Mouse (Mus musculus) induced T-regulatory cell, adult 2 months (primary cell): ENCODE data around the gene Metrnl.
A peak's percentile ranks its signal among the peaks of the same experiment; 100 is the strongest.

Experiments used
- DNase-seq: peaks from one replicate; pipeline ENCODE4 v3.0.0-alpha.2; 2012; ENCODE audit warnings: low read depth

Metrnl gene

GRCm38 (mm10) chr11:121685491-121686001 is 15.8 kb upstream of the Metrnl start:
- DNase-seq, result no peak

GRCm38 (mm10) chr11:121686091-121686490 is 15.3 kb upstream of the Metrnl start:
- DNase-seq, result no peak

- DNase-seq, result no peak
Observed at GRCm38 (mm10) chr11:121686674-121687073, 14.7 kb upstream of the Metrnl start.

- no peak for DNase-seq
Observed at GRCm38 (mm10) chr11:121688024-121688423, 13.3 kb upstream of the Metrnl start.

- no peak for DNase-seq
Observed at GRCm38 (mm10) chr11:121695304-121696064, 5.9 kb upstream of the Metrnl start.

GRCm38 (mm10) chr11:121697271-121697670 is 4.1 kb upstream of the Metrnl start:
- no peak for DNase-seq

GRCm38 (mm10) chr11:121698381-121698955 is 2.9 kb upstream of the Metrnl start:
- DNase-seq, result no peak

GRCm38 (mm10) chr11:121702111-121702894 is 959 bp downstream of the Metrnl start:
- peak; percentile 65 for DNase-seq

GRCm38 (mm10) chr11:121702895-121703618 is 1.7 kb downstream of the Metrnl start:
- peak; percentile 79 for DNase-seq

- peak; percentile 68 for DNase-seq
Observed at GRCm38 (mm10) chr11:121703619-121704215, 2.4 kb downstream of the Metrnl start.

- peak; percentile 86 for DNase-seq
Observed at GRCm38 (mm10) chr11:121706521-121707005, 5.2 kb downstream of the Metrnl start.

GRCm38 (mm10) chr11:121709278-121709677 is 7.9 kb downstream of the Metrnl start:
- no peak for DNase-seq

- no peak for DNase-seq
Observed at GRCm38 (mm10) chr11:121710245-121710644, 8.9 kb downstream of the Metrnl start.

- no peak for DNase-seq
Observed at GRCm38 (mm10) chr11:121712987-121713386, 11.6 kb downstream of the Metrnl start.

GRCm38 (mm10) chr11:121713569-121713968 is 12.2 kb downstream of the Metrnl start:
- no peak for DNase-seq

- no peak for DNase-seq
Observed at GRCm38 (mm10) chr11:121714745-121715485, 13.6 kb downstream of the Metrnl start.

- DNase-seq, result no peak
Observed at GRCm38 (mm10) chr11:121717724-121718123, 16.4 kb downstream of the Metrnl start.

GRCm38 (mm10) chr11:121720752-121721151 is 19.4 kb downstream of the Metrnl start:
- no peak for DNase-seq

- no peak for DNase-seq
Observed at GRCm38 (mm10) chr11:121722434-121722833, 21.1 kb downstream of the Metrnl start.

GRCm38 (mm10) chr11:121726625-121727024 is 25.3 kb downstream of the Metrnl start:
- DNase-seq, result no peak

- no peak for DNase-seq
Observed at GRCm38 (mm10) chr11:121734184-121734583, 32.8 kb downstream of the Metrnl start.
